In the genomic region with DNA sequence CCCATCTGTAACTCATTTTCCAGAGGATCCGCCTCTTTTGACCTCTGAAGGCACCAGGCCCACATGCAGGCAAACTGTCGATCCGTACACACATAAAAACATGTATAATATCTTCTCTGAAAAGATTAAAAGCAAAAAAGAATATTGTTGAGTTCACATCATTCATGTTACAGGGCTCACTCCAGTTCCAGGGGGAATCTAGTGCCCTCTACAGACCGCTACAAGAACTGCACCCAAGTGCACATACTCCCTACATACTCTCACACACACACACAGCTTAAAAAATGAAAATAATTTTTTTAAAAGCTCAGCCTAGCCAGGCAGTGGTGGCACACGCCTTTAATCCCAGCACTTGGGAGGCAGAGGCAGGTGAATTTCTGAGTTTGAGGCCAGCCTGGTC, we compare ENCODE assay signal across 14 mouse cellular contexts. TPM values are rescaled to one million over a fixed set of nuclear protein-coding genes. Genes with fewer than 3 reads are reported as not detected.
DNase-seq lines count a peak whose midpoint lies in the region; ATAC-seq and TF ChIP-seq lines count a peak whose summit lies in the region.
"Had no signal": no experiment of that assay in that cellular context is flagged by ENCODE, and none has a peak within 500 bp of the region (broad histone marks: within the 10 kb centered on the region; RNA-seq: fewer than 3 reads in every experiment).

No protein-coding gene starts in this region.

- H3K27me3 ChIP-seq in heart, embryonic 10.5 days (ENCODE audit: insufficient read depth, poor library complexity, severe bottlenecking): peaks cover 38% of the 10 kb centered on the region
- peaks cover 15% of the 10 kb centered on the region for H3K27me3 ChIP-seq in hindbrain, embryonic 16.5 days (replicated peaks; ENCODE audit: control insufficient read depth, insufficient read depth, low read length)

- no peak overlapping the region for H3K9ac ChIP-seq in hindbrain, embryonic 16.5 days (ENCODE audit: low read depth, low read length)
- H3K9ac ChIP-seq: embryonic facial prominence, embryonic 15.5 days; liver, embryonic 15.5 days had no signal

- intact Hi-C loops in heart, postnatal 14 days (cut with DNase I): no loop called here
- intact Hi-C loops in left cerebral cortex, adult 2 months (cut with DNase I): no loop called here

- 0 out of 2 replicates have a peak overlapping the region, but pooled peaks have one; percentile 33 for H3K27ac ChIP-seq in heart, embryonic 10.5 days
- H3K27ac ChIP-seq in left cerebral cortex, adult 2 months: no peak overlapping the region
- H3K27ac ChIP-seq in hindbrain, embryonic 16.5 days (ENCODE audit: low read depth, low read length): no peak overlapping the region
- H3K27ac ChIP-seq: embryonic facial prominence, embryonic 15.5 days; liver, embryonic 15.5 days had no signal

- H3K4me2 ChIP-seq in hindbrain, embryonic 16.5 days (ENCODE audit: low read length): no peak overlapping the region
- H3K4me2 ChIP-seq: embryonic facial prominence, embryonic 15.5 days; liver, embryonic 15.5 days had no signal

- ATAC-seq in hindbrain, embryonic 16.5 days: no peak
- ATAC-seq: forebrain, embryonic 14.5 days had no signal

- no peaks in the 10 kb centered on the region for H3K36me3 ChIP-seq in heart, embryonic 10.5 days
- no peaks in the 10 kb centered on the region for H3K36me3 ChIP-seq in hindbrain, embryonic 16.5 days (ENCODE audit: control insufficient read depth, insufficient read depth, low read length)
- H3K36me3 ChIP-seq: embryonic facial prominence, embryonic 15.5 days; liver, embryonic 15.5 days had no signal

- peaks cover 19% of the 10 kb centered on the region for H3K4me1 ChIP-seq in heart, embryonic 10.5 days
- peaks cover 16% of the 10 kb centered on the region for H3K4me1 ChIP-seq in hindbrain, embryonic 16.5 days (ENCODE audit: control insufficient read depth, insufficient read depth, low read depth, low read length)

- no peak overlapping the region for H3K4me3 ChIP-seq in heart, embryonic 10.5 days
- no peak overlapping the region for H3K4me3 ChIP-seq in left cerebral cortex, adult 2 months
- no peak overlapping the region for H3K4me3 ChIP-seq in hindbrain, embryonic 16.5 days (ENCODE audit: low read length)
- H3K4me3 ChIP-seq: embryonic facial prominence, embryonic 15.5 days; liver, embryonic 15.5 days had no signal

- 74% methylated on average over 5 of the region's 5 CpGs for WGBS in heart, embryonic 10.5 days
- WGBS in hindbrain, embryonic 16.5 days: 84% methylated on average over 5 of the region's 5 CpGs

- DNase-seq in heart, embryonic 10.5 days (ENCODE audit: low spot score): no peak
- DNase-seq in heart, postnatal 14 days: no peak
- DNase-seq in left cerebral cortex, adult 2 months (ENCODE audit: extremely low spot score in 1 of 2, low spot score in 2 of 2): no peak
- no peak for DNase-seq in left cerebral cortex, adult 18-20 months (ENCODE audit: low spot score in 2 of 2)
- DNase-seq in A20 (ENCODE audit: low read depth, low spot score) (peak; percentile 52), NIH3T3 (ENCODE audit: low read depth) (peak; percentile 58)
- DNase-seq in cerebellum, postnatal 25 days: no peak
- DNase-seq: cerebellum, postnatal 36 days; gastrocnemius, postnatal 25 days had no signal

- no peaks in the 10 kb centered on the region for H3K9me3 ChIP-seq in heart, embryonic 10.5 days
- H3K9me3 ChIP-seq in hindbrain, embryonic 16.5 days (ENCODE audit: control insufficient read depth, low read length): no peaks in the 10 kb centered on the region
- H3K9me3 ChIP-seq: embryonic facial prominence, embryonic 15.5 days; liver, embryonic 15.5 days had no signal

- peak; percentile 37 for TF ChIP-seq CTCF in left cerebral cortex, adult 2 months (IDR thresholded peaks at IDR 0.05)

RNA-seq across cellular contexts. Expression of a gene that starts 2.3 kb away (rescaled TPM):
- polyA plus RNA-seq in heart, embryonic 10.5 days (2016; fragmentation: Nextera tagmentation; extraction: Ambion mirVana): 1.7 and 2.4 TPM in 2 replicates
- 1 to 10 TPM; 3.8 to 4.4 TPM for total RNA-seq in heart, postnatal 14 days (2021)
- total RNA-seq in left cerebral cortex, adult 2 months (2021): 1 to 10 TPM; 2.9 to 3.3 TPM
- 1 to 10 TPM; 3.0 to 3.1 TPM for total RNA-seq in left cerebral cortex, adult 18-20 months (2021)
- polyA plus RNA-seq in hindbrain, embryonic 16.5 days (2015; fragmentation: Nextera tagmentation; extraction: Ambion mirVana): 1.0 and 1.4 TPM in 2 replicates

RNA-seq across cellular contexts. Expression of a gene that starts 3.5 kb away (rescaled TPM):
- 126 and 131 TPM in 2 replicates for polyA plus RNA-seq in heart, embryonic 10.5 days (2016; fragmentation: Nextera tagmentation; extraction: Ambion mirVana)
- 10 to 100 TPM; 62.0 to 68.3 TPM for total RNA-seq in heart, postnatal 14 days (2021)
- total RNA-seq in left cerebral cortex, adult 2 months (2021): 10 to 100 TPM; 44.3 to 47.2 TPM
- total RNA-seq in left cerebral cortex, adult 18-20 months (2021): 10 to 100 TPM; 51.7 to 52.4 TPM
- 109 and 114 TPM in 2 replicates for polyA plus RNA-seq in hindbrain, embryonic 16.5 days (2015; fragmentation: Nextera tagmentation; extraction: Ambion mirVana)

RNA-seq across cellular contexts. Expression of a gene that starts 13.6 kb away (rescaled TPM):
- polyA plus RNA-seq in heart, embryonic 10.5 days (2016; fragmentation: Nextera tagmentation; extraction: Ambion mirVana): 8.2 and 9.7 TPM in 2 replicates
- 1 to 10 TPM; 2.0 to 2.2 TPM for total RNA-seq in heart, postnatal 14 days (2021)
- under 1 TPM in 1 of 2 experiments, not detected in 1; 0.32 TPM for total RNA-seq in left cerebral cortex, adult 2 months (2021)
- total RNA-seq in left cerebral cortex, adult 18-20 months (2021): under 1 TPM; 0.65 to 0.98 TPM
- 1.2 and 1.9 TPM in 2 replicates for polyA plus RNA-seq in hindbrain, embryonic 16.5 days (2015; fragmentation: Nextera tagmentation; extraction: Ambion mirVana)
- total RNA-seq: left cerebral cortex, postnatal 10 days had no signal

RNA-seq across cellular contexts. Expression of a gene that starts 20.8 kb away (rescaled TPM):
- polyA plus RNA-seq in heart, embryonic 10.5 days (2016; fragmentation: Nextera tagmentation; extraction: Ambion mirVana): 0.14 and 0.59 TPM in 2 replicates
- total RNA-seq in heart, postnatal 14 days (2021): under 1 TPM; 0.32 to 0.60 TPM
- 1 to 10 TPM; 1.3 TPM for total RNA-seq in left cerebral cortex, adult 2 months (2021)
- 1 to 10 TPM; 1.1 to 1.5 TPM for total RNA-seq in left cerebral cortex, adult 18-20 months (2021)
- polyA plus RNA-seq in hindbrain, embryonic 16.5 days (2015; fragmentation: Nextera tagmentation; extraction: Ambion mirVana): 2.3 and 2.5 TPM in 2 replicates

RNA-seq across cellular contexts. Expression of a gene that starts 47.1 kb away (rescaled TPM):
- 32.4 and 63.4 TPM in 2 replicates for polyA plus RNA-seq in heart, embryonic 10.5 days (2016; fragmentation: Nextera tagmentation; extraction: Ambion mirVana)
- 10 to 100 TPM; 39.2 to 42.9 TPM for total RNA-seq in heart, postnatal 14 days (2021)
- total RNA-seq in left cerebral cortex, adult 2 months (2021): 10 to 100 TPM; 26.4 to 27.8 TPM
- 10 to 100 TPM; 27.6 to 33.5 TPM for total RNA-seq in left cerebral cortex, adult 18-20 months (2021)
- polyA plus RNA-seq in hindbrain, embryonic 16.5 days (2015; fragmentation: Nextera tagmentation; extraction: Ambion mirVana): 85.4 and 91.2 TPM in 2 replicates

Comparison
In these comparisons a context has a peak if more than half of its experiments do, and no peak if none do; other contexts are left out.
1. DNase-seq: peak in A20 (single experiment) and NIH3T3 (single experiment); none in heart, embryonic 10.5 days (single experiment), heart, postnatal 14 days (0 of 2), left cerebral cortex, adult 2 months (0 of 2), left cerebral cortex, adult 18-20 months (0 of 2) and cerebellum, postnatal 25 days (0 of 2).